Mouse (Mus musculus): ENCODE measurements around the gene Sap30bp. TPM values are rescaled to one million over a fixed set of nuclear protein-coding genes. Genes with fewer than 3 reads are reported as not detected.

The Sap30bp gene
- total RNA-seq, 2 experiments from 2014 or later = 45.3 to 54.0 TPM

- no peak for DNase-seq (ENCODE audit: low spot score in 2 of 2)
Observed at GRCm38 (mm10) chr11:115955195-115955858, 22.2 kb downstream of the Sap30bp start.

GRCm38 (mm10) chr11:115956453-115956852 is 23.4 kb downstream of the Sap30bp start:
- no peak for DNase-seq (ENCODE audit: low spot score in 2 of 2)

GRCm38 (mm10) chr11:115957971-115958370 is 24.9 kb downstream of the Sap30bp start:
- no peak for DNase-seq (ENCODE audit: low spot score in 2 of 2)

DNA sequence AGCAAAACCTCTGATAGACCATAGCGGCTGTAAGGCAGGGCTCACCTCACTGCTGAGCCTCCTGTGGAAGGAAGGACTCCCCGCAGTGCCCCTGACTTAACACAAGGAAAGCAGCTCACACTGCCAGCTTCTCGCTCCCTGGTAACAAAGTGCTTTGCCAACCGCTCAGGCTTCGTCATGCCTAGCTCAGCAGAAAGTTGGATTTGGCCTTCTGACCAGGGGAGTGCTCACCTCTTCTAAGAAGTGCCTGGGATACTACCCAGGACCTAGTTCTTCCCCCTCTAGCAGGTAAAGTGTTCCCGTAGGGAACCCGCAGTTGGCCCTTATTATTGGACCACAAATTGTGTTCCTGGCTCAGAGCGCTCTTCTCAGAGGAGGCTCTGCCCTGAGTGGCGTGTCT is 25.9 kb downstream of the Sap30bp start:
- DNase-seq (ENCODE audit: low spot score in 2 of 2) = no peak

- DNase-seq (ENCODE audit: low spot score in 2 of 2) = no peak
Observed at GRCm38 (mm10) chr11:115962651-115963412, 29.8 kb downstream of the Sap30bp start.

GRCm38 (mm10) chr11:115964977-115965604 is 32.0 kb downstream of the Sap30bp start:
- DNase-seq (ENCODE audit: low spot score in 2 of 2) = no peak

- DNase-seq (ENCODE audit: low spot score in 2 of 2) = no peak
Observed at GRCm38 (mm10) chr11:115968731-115969405, 35.8 kb downstream of the Sap30bp start.

DNA sequence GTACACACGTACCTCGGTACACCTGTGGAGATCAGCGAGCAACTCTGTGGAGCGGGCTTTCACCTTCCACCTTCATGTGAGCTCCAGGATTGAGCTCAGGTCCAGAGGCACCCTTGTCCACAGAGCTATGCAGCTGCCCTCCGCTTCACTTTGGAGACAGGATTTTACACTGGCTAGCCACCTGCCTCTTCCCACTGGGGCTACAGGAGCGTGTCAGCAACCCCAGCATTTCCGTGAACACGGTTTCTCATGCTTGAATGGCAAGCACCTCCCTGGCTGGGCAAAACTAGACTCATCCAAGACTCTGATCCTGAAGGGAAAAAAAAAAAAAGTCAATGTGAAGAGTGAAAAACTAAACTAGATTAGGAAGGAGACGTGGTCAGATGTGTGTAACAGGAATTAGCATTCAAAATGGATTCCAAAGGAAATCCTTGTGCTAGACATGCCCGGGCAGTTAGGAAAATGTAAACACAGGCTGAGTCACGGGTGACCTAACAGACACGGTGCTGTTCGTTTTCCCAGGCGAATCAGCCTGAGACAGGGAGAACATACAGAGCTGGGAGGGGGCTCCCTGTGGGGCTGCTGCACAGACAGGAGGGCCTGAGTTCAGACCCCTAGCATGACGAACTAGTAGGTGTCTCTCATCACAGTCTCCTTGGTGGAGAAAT is 37.1 kb downstream of the Sap30bp start:
- DNase-seq (ENCODE audit: low spot score in 2 of 2) = no peak

- no peak for DNase-seq (ENCODE audit: low spot score in 2 of 2)
Observed at GRCm38 (mm10) chr11:115971016-115971415, 37.9 kb downstream of the Sap30bp start.

- no peak for DNase-seq (ENCODE audit: low spot score in 2 of 2)
Observed at GRCm38 (mm10) chr11:115974309-115975082, 41.4 kb downstream of the Sap30bp start, which contains the start of gene Itgb4. Itgb4 (plus strand) TSS chr11:115974709.

DNA sequence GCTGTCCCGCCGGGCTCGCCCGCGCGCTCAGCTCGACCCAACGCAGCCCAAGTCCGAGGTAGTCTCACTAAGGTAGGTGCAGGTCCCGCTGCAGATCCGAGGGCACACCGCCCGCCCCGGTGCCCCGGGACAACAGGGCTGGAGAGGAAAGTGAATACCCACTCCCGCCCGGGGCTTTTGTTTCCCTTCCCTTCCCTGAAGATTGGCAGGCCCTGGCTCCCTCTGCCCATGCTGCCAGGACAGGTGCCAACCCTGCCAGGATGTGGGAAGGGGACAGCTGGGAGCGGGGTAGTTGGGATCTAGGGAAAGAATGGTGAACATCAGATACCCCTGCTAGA is 42.0 kb downstream of the Sap30bp start:
- DNase-seq (ENCODE audit: low spot score in 2 of 2) = no peak

GRCm38 (mm10) chr11:115975544-115975943 is 42.5 kb downstream of the Sap30bp start:
- no peak for DNase-seq (ENCODE audit: low spot score in 2 of 2)

- no peak for DNase-seq (ENCODE audit: low spot score in 2 of 2)
Observed at GRCm38 (mm10) chr11:115982472-115982871, 49.4 kb downstream of the Sap30bp start.

GRCm38 (mm10) chr11:115983291-115983690 is 50.2 kb downstream of the Sap30bp start:
- DNase-seq (ENCODE audit: low spot score in 2 of 2) = no peak

GRCm38 (mm10) chr11:115989686-115990085 is 56.6 kb downstream of the Sap30bp start:
- no peak for DNase-seq (ENCODE audit: low spot score in 2 of 2)

DNA sequence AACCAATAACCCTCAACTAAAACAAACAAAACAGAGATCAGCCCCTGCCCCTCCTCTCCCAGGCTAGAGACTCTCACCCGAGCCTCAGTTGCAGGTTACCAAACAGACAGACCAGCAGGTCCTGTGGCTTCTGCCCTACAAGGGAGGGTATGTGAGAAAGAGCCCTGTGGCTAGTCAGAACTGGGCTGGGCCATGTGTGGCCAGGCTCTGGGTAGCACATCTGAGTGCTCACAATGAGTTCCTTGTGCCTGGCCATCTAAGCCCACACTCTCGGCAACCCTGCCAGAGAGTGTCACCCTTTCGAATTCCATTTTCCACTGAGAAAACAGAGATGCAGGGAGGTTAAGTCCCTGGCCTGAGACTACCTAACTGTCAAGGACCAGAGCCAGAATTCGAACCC is 59.0 kb downstream of the Sap30bp start:
- no peak for DNase-seq (ENCODE audit: low spot score in 2 of 2)

DNA sequence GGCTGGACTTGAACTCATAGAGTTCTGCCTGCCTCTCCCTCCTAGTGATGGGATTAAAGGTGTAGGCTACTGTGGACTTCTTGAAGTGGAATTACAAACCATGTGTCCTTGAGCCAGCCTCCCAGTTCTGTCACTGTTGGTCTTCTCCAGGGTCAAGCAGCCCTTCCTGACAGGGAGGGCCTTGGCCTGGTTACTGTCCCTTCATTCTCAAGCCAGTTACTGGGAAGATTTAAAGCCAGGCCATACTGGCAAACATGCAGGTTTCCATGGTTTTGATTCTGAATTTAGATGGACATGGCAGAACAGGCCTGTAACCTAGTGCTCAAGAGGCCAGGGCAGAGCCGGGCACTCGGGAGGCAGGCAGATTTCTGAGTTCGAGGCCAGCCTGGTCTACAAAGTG is 62.2 kb downstream of the Sap30bp start:
- no peak for DNase-seq (ENCODE audit: low spot score in 2 of 2)

DNA sequence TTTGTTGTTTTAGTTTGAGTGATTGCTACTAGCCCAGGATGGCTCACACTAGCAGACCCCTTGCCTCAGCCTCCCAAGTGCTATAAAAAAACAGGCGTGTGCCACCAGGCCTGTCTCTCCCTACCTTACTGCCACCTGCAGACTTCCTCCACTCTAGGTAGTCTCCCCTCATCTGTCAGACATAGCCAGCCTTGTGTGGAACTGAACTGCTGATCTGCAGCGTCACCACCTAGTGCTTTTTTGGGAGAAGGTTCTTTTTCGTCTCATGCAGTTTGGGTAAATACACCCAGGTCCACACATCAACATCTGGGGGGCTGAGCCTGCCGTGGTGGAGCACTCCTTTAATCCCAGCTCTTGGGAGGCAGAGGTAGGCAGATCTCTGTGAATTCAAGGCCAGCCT is 64.0 kb downstream of the Sap30bp start:
- no peak for DNase-seq (ENCODE audit: low spot score in 2 of 2)

DNA sequence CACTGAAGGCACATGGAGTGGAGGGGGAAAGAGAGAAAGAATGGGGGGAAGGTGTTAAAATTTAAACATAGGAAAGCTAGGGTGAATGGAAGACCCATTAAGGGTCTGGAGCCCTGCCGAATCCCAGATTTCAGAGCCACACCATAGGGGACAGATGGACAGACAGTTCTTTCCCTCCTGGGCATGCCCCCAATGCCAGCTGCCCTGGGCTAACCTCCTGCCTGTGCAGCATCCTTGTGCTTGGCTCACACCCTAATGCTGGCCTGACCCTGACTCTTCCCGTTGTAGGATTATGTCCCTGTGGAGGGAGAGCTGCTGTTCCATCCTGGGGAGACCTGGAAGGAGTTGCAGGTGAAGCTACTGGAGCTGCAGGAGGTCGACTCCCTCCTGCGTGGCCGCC is 64.6 kb downstream of the Sap30bp start:
- DNase-seq (ENCODE audit: low spot score in 2 of 2) = no peak

GRCm38 (mm10) chr11:115999027-115999426 is 65.9 kb downstream of the Sap30bp start:
- DNase-seq (ENCODE audit: low spot score in 2 of 2) = no peak
